ENCODE assay signal across 23 mouse cellular contexts in genomic region chr2:157775957-157776356, GRCm38 (mm10). TPM values are rescaled to one million over a fixed set of nuclear protein-coding genes. Genes with fewer than 3 reads are reported as not detected.
DNase-seq lines count a peak whose midpoint lies in the region; ATAC-seq lines count a peak whose summit lies in the region.
"Had no signal": no experiment of that assay in that cellular context is flagged by ENCODE, and none has a peak within 500 bp of the region (broad histone marks: within the 10 kb centered on the region; RNA-seq: fewer than 3 reads in every experiment).

No protein-coding gene starts in this region.

- WGBS in forebrain, embryonic 13.5 days: 89% methylated on average over 2 of the region's 2 CpGs
- WGBS in forebrain, embryonic 11.5 days: 89% methylated on average over 2 of the region's 2 CpGs
- 82% methylated on average over 2 of the region's 2 CpGs for WGBS in heart, embryonic 10.5 days

- H3K36me3 ChIP-seq in forebrain, embryonic 13.5 days (ENCODE audit: poor library complexity, severe bottlenecking): peaks cover 45% of the 10 kb centered on the region
- no peaks in the 10 kb centered on the region; the same call in 1 of the 2 replicates for H3K36me3 ChIP-seq in forebrain, embryonic 11.5 days (ENCODE audit: control insufficient read depth, insufficient read depth, low read length)
- H3K36me3 ChIP-seq in heart, embryonic 10.5 days: peaks cover 28% of the 10 kb centered on the region

- no peaks in the 10 kb centered on the region for H3K27me3 ChIP-seq in forebrain, embryonic 13.5 days
- no peaks in the 10 kb centered on the region for H3K27me3 ChIP-seq in forebrain, embryonic 11.5 days (ENCODE audit: control insufficient read depth, insufficient read depth, low read length)
- no peaks in the 10 kb centered on the region for H3K27me3 ChIP-seq in heart, embryonic 10.5 days (ENCODE audit: insufficient read depth, poor library complexity, severe bottlenecking)
- H3K27me3 ChIP-seq: embryonic facial prominence, embryonic 12.5 days; heart, embryonic 12.5 days; intestine, embryonic 15.5 days had no signal

- H3K4me2 ChIP-seq in forebrain, embryonic 13.5 days: no peak overlapping the region
- no peak overlapping the region for H3K4me2 ChIP-seq in forebrain, embryonic 11.5 days (ENCODE audit: low read depth, low read length, severe bottlenecking)
- H3K4me2 ChIP-seq: embryonic facial prominence, embryonic 12.5 days; heart, embryonic 12.5 days; hindbrain, embryonic 14.5 days; intestine, embryonic 15.5 days had no signal

- H3K9ac ChIP-seq in forebrain, embryonic 13.5 days: no peak overlapping the region
- H3K9ac ChIP-seq in forebrain, embryonic 11.5 days (ENCODE audit: low read length): no peak overlapping the region
- H3K9ac ChIP-seq: embryonic facial prominence, embryonic 12.5 days; heart, embryonic 12.5 days; hindbrain, embryonic 14.5 days; intestine, embryonic 15.5 days had no signal

- H3K27ac ChIP-seq in forebrain, embryonic 13.5 days: 0 out of 2 replicates have a peak overlapping the region, but pooled peaks have one; percentile 4
- H3K27ac ChIP-seq in forebrain, embryonic 11.5 days (ENCODE audit: low read depth, low read length): no peak overlapping the region
- no peak overlapping the region for H3K27ac ChIP-seq in heart, embryonic 10.5 days
- H3K27ac ChIP-seq: embryonic facial prominence, embryonic 12.5 days; heart, adult 2 months; hindbrain, embryonic 10.5 days; hindbrain, embryonic 14.5 days; intestine, embryonic 15.5 days had no signal

- no peaks in the 10 kb centered on the region for H3K9me3 ChIP-seq in forebrain, embryonic 13.5 days (replicated peaks)
- H3K9me3 ChIP-seq in forebrain, embryonic 11.5 days (ENCODE audit: control insufficient read depth, low read length): no peaks in the 10 kb centered on the region
- no peaks in the 10 kb centered on the region for H3K9me3 ChIP-seq in heart, embryonic 10.5 days
- H3K9me3 ChIP-seq: embryonic facial prominence, embryonic 12.5 days; G1E; heart, embryonic 12.5 days; hindbrain, embryonic 10.5 days; intestine, embryonic 15.5 days had no signal

- no peak for ATAC-seq in forebrain, embryonic 13.5 days
- no peak for ATAC-seq in forebrain, embryonic 11.5 days (replicated peaks; ENCODE audit: low FRiP score)
- ATAC-seq in erythroid progenitor cell, adult 5-6 weeks (replicated peaks; ENCODE audit: low FRiP score, poor library complexity, severe bottlenecking): no peak
- ATAC-seq: CD4-positive, CD25-positive, alpha-beta regulatory T cell, adult 4 months; forebrain, embryonic 14.5 days; intestine, embryonic 15.5 days had no signal

- H3K4me1 ChIP-seq in forebrain, embryonic 13.5 days: peaks cover 20% of the 10 kb centered on the region
- peaks cover 2% of the 10 kb centered on the region; the same call in 1 of the 2 replicates for H3K4me1 ChIP-seq in forebrain, embryonic 11.5 days (replicated peaks; ENCODE audit: control insufficient read depth, insufficient read depth, low read length)
- H3K4me1 ChIP-seq in heart, embryonic 10.5 days: 0 out of 2 replicates have a peak, but pooled peaks cover 4% of the 10 kb centered on the region
- H3K4me1 ChIP-seq: embryonic facial prominence, embryonic 12.5 days; heart, embryonic 12.5 days; intestine, embryonic 15.5 days had no signal

- DNase-seq in forebrain, embryonic 11.5 days (ENCODE audit: low spot score): no peak
- DNase-seq in heart, embryonic 10.5 days (ENCODE audit: low spot score): peak; percentile 11
- no peak for DNase-seq in heart, adult 18-20 months
- peak; percentile 41 for DNase-seq in right cerebral cortex, adult 18-20 months
- DNase-seq in right cerebral cortex, postnatal 10 days (ENCODE audit: low spot score in 2 of 2): no peak
- DNase-seq: adrenal gland, adult 8-10 months; adrenal gland, postnatal 36 days; B cell, adult 2 months; cerebellum, adult 11 months; cerebellum, adult 8-10 months; cerebellum, postnatal 14 days; gastrocnemius, postnatal 10 days; heart, adult 2 months had no signal

- no peak overlapping the region for H3K4me3 ChIP-seq in forebrain, embryonic 13.5 days
- H3K4me3 ChIP-seq in forebrain, embryonic 11.5 days (ENCODE audit: low read depth, low read length): no peak overlapping the region
- H3K4me3 ChIP-seq in heart, embryonic 10.5 days: no peak overlapping the region
- H3K4me3 ChIP-seq: embryonic facial prominence, embryonic 12.5 days; heart, adult 2 months; heart, embryonic 12.5 days; hindbrain, embryonic 10.5 days; intestine, embryonic 15.5 days had no signal

RNA-seq across cellular contexts. Expression of gene Ctnnbl1, which starts 38.8 kb away (rescaled TPM):
- polyA plus RNA-seq in forebrain, embryonic 13.5 days (2015; fragmentation: Nextera tagmentation; extraction: Ambion mirVana): 96.6 and 97.1 TPM in 2 replicates
- 98.3 and 110 TPM in 2 replicates for polyA plus RNA-seq in forebrain, embryonic 11.5 days (2014; fragmentation: Nextera tagmentation; extraction: Ambion mirVana)
- 42.5 and 59.1 TPM in 2 replicates for polyA plus RNA-seq in heart, embryonic 10.5 days (2016; fragmentation: Nextera tagmentation; extraction: Ambion mirVana)
- 10 to 100 TPM; 11.6 TPM for total RNA-seq in heart, adult 18-20 months (2021)
- 4.2 and 7.9 TPM in 2 replicates for total RNA-seq in erythroid progenitor cell, adult 5-6 weeks (2015; ENCODE audit: low replicate concordance)
- total RNA-seq in erythroid progenitor cell, adult 5-6 weeks (2017; ENCODE audit: low replicate concordance): 9.5 and 13.7 TPM in 2 replicates

Comparison
In these comparisons a context has a peak if more than half of its experiments do, and no peak if none do; other contexts are left out.
1. DNase-seq: peak in heart, embryonic 10.5 days (single experiment) and right cerebral cortex, adult 18-20 months (single experiment); none in forebrain, embryonic 11.5 days (single experiment), heart, adult 18-20 months (0 of 2) and right cerebral cortex, postnatal 10 days (0 of 2).